Mouse (Mus musculus) midbrain, embryonic 12.5 days (tissue): Measurements from ENCODE around the gene Rpl6. TPM values are rescaled to one million over a fixed set of nuclear protein-coding genes. Genes with fewer than 3 reads are reported as not detected.

Experiments used
- ATAC-seq: fragments of 200-750 bp; cut with Nextera tagmentation; 2 replicates; pipeline ENCODE4 v1.8.0; 2017; ENCODE audit warnings: low read depth, moderate TSS enrichment, moderate library complexity; ENCODE audit not compliant: low FRiP score
- H3K27ac ChIP-seq: fragments of 300-500 bp; sonication (generic); replicated peaks from 2 replicates; pipeline ENCODE4 v1.5.1; 2016; ENCODE audit warnings: mild to moderate bottlenecking
- H3K27me3 ChIP-seq: fragments of 300-500 bp; sonication (generic); 2 replicates; pipeline ENCODE4 v1.6.1; 2016; ENCODE audit warnings: mild to moderate bottlenecking
- H3K36me3 ChIP-seq: fragments of 300-500 bp; sonication (generic); 2 replicates; pipeline ENCODE4 v1.6.1; 2016
- H3K4me1 ChIP-seq: fragments of 300-500 bp; sonication (generic); 2 replicates; pipeline ENCODE4 v1.6.1; 2016
- H3K4me2 ChIP-seq: fragments of 300-500 bp; sonication (generic); replicated peaks from 2 replicates; pipeline ENCODE4 v1.6.1; 2016; ENCODE audit warnings: mild to moderate bottlenecking, moderate library complexity
- H3K4me3 ChIP-seq: fragments of 300-500 bp; sonication (generic); 2 replicates; pipeline ENCODE4 v1.5.1; 2016; ENCODE audit warnings: mild to moderate bottlenecking
- H3K9ac ChIP-seq: fragments of 300-500 bp; sonication (generic); replicated peaks from 2 replicates; pipeline ENCODE4 v1.6.1; 2016; ENCODE audit warnings: mild to moderate bottlenecking, moderate library complexity
- H3K9me3 ChIP-seq: fragments of 300-500 bp; sonication (generic); 2 replicates; pipeline ENCODE4 v1.6.1; 2016; ENCODE audit warnings: mild to moderate bottlenecking
- WGBS: fragments of 180-500 bp; shearing (Covaris S2); methylation state at CpG from one replicate; pipeline ENCODE4 v1.1.7; 2016; 5-methylcytosine and 5-hydroxymethylcytosine counted together
- polyA plus RNA-seq: library from polyadenylated mRNA; unstranded; fragments of >200 nt; fragmentation: Nextera tagmentation; extraction: Ambion mirVana; gene quantifications from 2 replicates; pipeline ENCODE4 v1.2.1, GENCODE M21; 2016

The Rpl6 gene
- polyA plus RNA-seq, 1 experiment from 2014 or later: 502 TPM

- H3K4me2 ChIP-seq: no peak overlapping the region
- H3K4me1 ChIP-seq: peaks cover 2% of the 10 kb centered on the region; the same call in 1 of the 2 replicates
- no peaks in the 10 kb centered on the region for H3K36me3 ChIP-seq
- ATAC-seq: no peak
- no peak overlapping the region for H3K9ac ChIP-seq
- H3K27ac ChIP-seq: no peak overlapping the region
- no peaks in the 10 kb centered on the region for H3K27me3 ChIP-seq
- WGBS: 88% methylated on average over 7 of the region's 7 CpGs
- H3K9me3 ChIP-seq: no peaks in the 10 kb centered on the region
- no peak overlapping the region for H3K4me3 ChIP-seq
Observed at GRCm38 (mm10) chr5:121245201-121245600, 40.9 kb downstream of the Rpl6 start.

- H3K4me1 ChIP-seq: peaks cover 2% of the 10 kb centered on the region; the same call in 1 of the 2 replicates
- H3K27me3 ChIP-seq: no peaks in the 10 kb centered on the region
- H3K27ac ChIP-seq: no peak overlapping the region
- H3K4me3 ChIP-seq: no peak overlapping the region
- no peaks in the 10 kb centered on the region for H3K9me3 ChIP-seq
- ATAC-seq: no peak
- H3K36me3 ChIP-seq: peaks cover 2% of the 10 kb centered on the region
- WGBS: 91% methylated on average over 3 of the region's 3 CpGs
- H3K9ac ChIP-seq: no peak overlapping the region
- H3K4me2 ChIP-seq: no peak overlapping the region
Observed at GRCm38 (mm10) chr5:121248766-121249394, 44.6 kb downstream of the Rpl6 start.

GRCm38 (mm10) chr5:121249693-121250092 is 45.4 kb downstream of the Rpl6 start:
- Histone ChIP-seq H3K36me3 (peaks cover 10% of the 10 kb centered on the region), H3K4me2 (no peak overlapping the region), H3K4me3 (no peak overlapping the region), H3K27me3 (no peaks in the 10 kb centered on the region), H3K9ac (no peak overlapping the region), H3K9me3 (no peaks in the 10 kb centered on the region), H3K4me1 (peaks cover 2% of the 10 kb centered on the region; the same call in 1 of the 2 replicates), H3K27ac (no peak overlapping the region)
- 91% methylated on average over 3 of the region's 3 CpGs for WGBS
- ATAC-seq: no peak

DNA sequence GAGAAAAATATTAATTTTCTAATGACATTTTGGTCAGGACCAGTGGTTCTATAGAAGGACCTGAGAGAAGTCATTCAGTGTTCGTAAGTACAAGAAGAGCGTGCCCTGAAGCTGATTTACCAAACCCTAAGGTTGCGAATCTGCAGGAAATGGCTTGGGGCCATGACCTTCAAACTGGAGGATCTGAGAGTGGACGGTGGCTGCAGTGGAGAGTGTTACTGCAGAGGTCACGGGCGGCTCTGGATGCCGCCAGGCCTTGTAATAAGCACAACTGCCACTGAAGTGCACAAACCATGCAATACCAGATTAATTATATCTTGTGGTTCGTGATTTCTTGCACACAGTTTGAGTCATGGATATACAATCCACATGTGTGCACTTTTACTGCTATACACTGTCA is 47.5 kb downstream of the Rpl6 start:
- H3K9ac ChIP-seq: no peak overlapping the region
- H3K27ac ChIP-seq: no peak overlapping the region
- no peak overlapping the region for H3K4me2 ChIP-seq
- H3K4me1 ChIP-seq: no peaks in the 10 kb centered on the region
- H3K9me3 ChIP-seq: no peaks in the 10 kb centered on the region
- H3K36me3 ChIP-seq: peaks cover 17% of the 10 kb centered on the region
- H3K4me3 ChIP-seq: no peak overlapping the region
- H3K27me3 ChIP-seq: no peaks in the 10 kb centered on the region
- no peak for ATAC-seq
- 86% methylated on average over 8 of the region's 8 CpGs for WGBS

DNA sequence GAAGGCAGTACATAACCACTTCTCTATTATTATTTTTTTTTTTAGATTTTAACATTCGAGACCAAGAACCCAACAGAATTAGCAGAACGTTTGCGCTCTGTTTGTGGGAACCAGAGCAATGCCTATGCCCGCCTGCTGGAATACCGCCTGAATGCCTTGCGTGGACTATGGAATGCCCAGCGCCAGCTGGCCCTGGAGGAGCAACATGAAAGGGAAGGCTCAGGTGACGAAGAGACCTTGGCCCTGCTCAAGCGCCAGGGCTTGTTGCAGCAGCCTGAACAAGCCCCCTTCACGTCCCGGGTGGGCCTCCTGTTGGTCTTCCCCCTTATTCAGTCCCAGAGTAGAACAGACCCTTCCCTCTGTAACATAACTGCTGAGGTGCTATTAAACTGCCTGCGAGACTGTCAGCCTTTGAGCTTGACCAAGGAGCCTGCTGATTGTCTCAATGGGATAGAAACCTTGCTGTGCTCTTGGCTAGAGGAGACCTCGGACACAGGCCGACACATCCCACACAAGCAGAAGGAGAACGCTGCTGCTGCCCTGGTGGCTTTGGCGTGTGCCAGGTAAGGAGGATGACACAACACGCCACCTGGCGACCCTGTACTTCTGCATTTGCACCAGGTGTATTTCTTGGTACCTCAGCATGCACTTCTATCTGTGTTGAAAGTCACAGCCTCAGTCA is 49.7 kb downstream of the Rpl6 start:
- no peaks in the 10 kb centered on the region for H3K9me3 ChIP-seq
- H3K4me2 ChIP-seq: no peak overlapping the region

DNA sequence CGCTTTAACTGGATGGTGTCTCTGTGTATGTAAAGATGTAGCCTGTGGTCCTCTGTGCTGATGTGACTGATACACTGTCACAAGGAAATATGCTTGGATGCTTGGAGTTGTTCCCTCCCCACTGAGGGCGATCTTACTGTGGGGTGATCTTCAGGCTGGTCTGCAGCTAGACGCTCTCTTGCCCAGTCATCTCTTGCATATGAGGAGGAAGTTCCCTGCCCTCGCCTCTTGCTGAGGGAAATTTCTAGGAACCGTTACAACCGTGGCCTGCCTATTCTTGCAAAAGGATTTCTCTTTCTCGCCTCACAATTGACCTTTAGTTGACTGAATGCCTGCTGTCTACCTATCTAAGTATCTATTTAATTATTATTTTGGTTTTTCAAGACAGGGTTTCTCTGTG is 50.7 kb downstream of the Rpl6 start:
- no peak overlapping the region for H3K4me3 ChIP-seq
- no peaks in the 10 kb centered on the region for H3K27me3 ChIP-seq
- 89% methylated on average over 7 of the region's 7 CpGs for WGBS
- no peak overlapping the region for H3K27ac ChIP-seq
- H3K9ac ChIP-seq: no peak overlapping the region
- no peaks in the 10 kb centered on the region for H3K9me3 ChIP-seq
- no peak for ATAC-seq
- no peaks in the 10 kb centered on the region for H3K4me1 ChIP-seq
- no peak overlapping the region for H3K4me2 ChIP-seq
- H3K36me3 ChIP-seq: peaks cover 24% of the 10 kb centered on the region

More for the DNA sequence above, 49.7 kb downstream of the Rpl6 start:
- Histone ChIP-seq H3K36me3 (peaks cover 17% of the 10 kb centered on the region), H3K27me3 (no peaks in the 10 kb centered on the region), H3K4me1 (no peaks in the 10 kb centered on the region), H3K27ac (no peak overlapping the region), H3K9ac (no peak overlapping the region), H3K4me3 (no peak overlapping the region)
- no peak for ATAC-seq
- WGBS: 92% methylated on average over 18 of the region's 18 CpGs

Other genes starting within 250 kb of the Rpl6 start
- 3.2 and 3.3 TPM in 2 replicates for gene Rph3a, start 194.4 kb upstream of the Rpl6 start, polyA plus RNA-seq
- 21.7 and 24.1 TPM in 2 replicates for gene Ptpn11, start 13.1 kb upstream of the Rpl6 start, polyA plus RNA-seq
- 14.9 and 17.8 TPM in 2 replicates for gene Hectd4, start 15.7 kb downstream of the Rpl6 start, polyA plus RNA-seq
- gene Trafd1, start 181.2 kb downstream of the Rpl6 start, polyA plus RNA-seq: 124 TPM in 2 replicates
- 46.0 and 48.3 TPM in 2 replicates for gene Naa25, start 193.5 kb downstream of the Rpl6 start, polyA plus RNA-seq
- gene Tmem116, start 247.4 kb downstream of the Rpl6 start, polyA plus RNA-seq: 0.96 and 1.1 TPM in 2 replicates
- 130 and 137 TPM in 2 replicates for gene Erp29, start 248.0 kb downstream of the Rpl6 start, polyA plus RNA-seq